Mouse (Mus musculus) kidney, embryonic 14.5 days (tissue): ENCODE results near the gene S1pr3. TPM values are rescaled to one million over a fixed set of nuclear protein-coding genes. Genes with fewer than 3 reads are reported as not detected.

Experiments used
- ATAC-seq: fragments of 200-750 bp; cut with Nextera tagmentation; 2 replicates; pipeline ENCODE4 v1.8.0; 2017; ENCODE audit warnings: moderate number of reproducible peaks, mild to moderate bottlenecking, moderate TSS enrichment, moderate library complexity; ENCODE audit not compliant: low FRiP score, low TSS enrichment
- H3K27ac ChIP-seq: fragments of 300-500 bp; sonication (generic); 2 replicates; pipeline ENCODE4 v1.5.1; 2014; ENCODE audit warnings: low read depth, mild to moderate bottlenecking, low read length, moderate library complexity, mixed read lengths
- H3K27me3 ChIP-seq: fragments of 300-500 bp; sonication (generic); 2 replicates; pipeline ENCODE4 v1.6.1; 2014; ENCODE audit warnings: mild to moderate bottlenecking, low read length; ENCODE audit not compliant: control insufficient read depth, insufficient read depth
- H3K36me3 ChIP-seq: fragments of 300-500 bp; sonication (generic); 2 replicates; pipeline ENCODE4 v1.6.1; 2014; ENCODE audit warnings: low read length, mixed read lengths; ENCODE audit not compliant: control insufficient read depth, insufficient read depth
- H3K4me1 ChIP-seq: fragments of 300-500 bp; sonication (generic); 2 replicates; pipeline ENCODE4 v1.6.1; 2014; ENCODE audit warnings: low read length, mixed read lengths; ENCODE audit not compliant: control insufficient read depth, insufficient read depth
- H3K4me2 ChIP-seq: fragments of 300-500 bp; sonication (generic); replicated peaks from 2 replicates; pipeline ENCODE4 v1.6.1; 2014; ENCODE audit warnings: low read depth, mild to moderate bottlenecking, low read length
- H3K4me3 ChIP-seq: fragments of 300-500 bp; sonication (generic); 2 replicates; pipeline ENCODE4 v1.5.1; 2014; ENCODE audit warnings: mild to moderate bottlenecking, low read length
- H3K9ac ChIP-seq: fragments of 300-500 bp; sonication (generic); 2 replicates; pipeline ENCODE4 v1.6.1; 2014; ENCODE audit warnings: low read depth, mild to moderate bottlenecking, low read length, moderate library complexity
- H3K9me3 ChIP-seq: fragments of 300-500 bp; sonication (generic); 2 replicates; pipeline ENCODE4 v1.6.1; 2016; ENCODE audit warnings: low read length; ENCODE audit not compliant: control insufficient read depth
- WGBS: fragments of 180-500 bp; shearing (Covaris S2); extraction: QIAGEN DNeasy Blood & Tissue Kit; methylation state at CpG from one replicate; pipeline ENCODE4 v1.1.7; 2014; 5-methylcytosine and 5-hydroxymethylcytosine counted together
- polyA plus RNA-seq: library from polyadenylated mRNA; unstranded; fragments of >200 nt; fragmentation: Nextera tagmentation; extraction: Ambion mirVana; gene quantifications from 2 replicates; pipeline ENCODE4 v1.2.1, GENCODE M21; 2014

S1pr3 gene
- polyA plus RNA-seq, 1 experiment from 2014 or later = 51.9 TPM

- no peak overlapping the region; the same call in 1 of the 2 replicates for H3K9ac ChIP-seq
- 0 out of 2 replicates have a peak overlapping the region, but pooled peaks have one; percentile 1 for H3K4me2 ChIP-seq
- 45% methylated on average over 4 of the region's 4 CpGs for WGBS
- no peak overlapping the region for H3K27ac ChIP-seq
- H3K27me3 ChIP-seq = no peaks in the 10 kb centered on the region
- H3K4me1 ChIP-seq = peaks cover 22% of the 10 kb centered on the region; the same call in 1 of the 2 replicates
- H3K36me3 ChIP-seq = no peaks in the 10 kb centered on the region
- no peaks in the 10 kb centered on the region for H3K9me3 ChIP-seq
- no peak overlapping the region for H3K4me3 ChIP-seq
- ATAC-seq = peak; percentile 59
Observed at GRCm38 (mm10) chr13:51378126-51378525, 30.3 kb upstream of the S1pr3 start.

- no peak overlapping the region for H3K9ac ChIP-seq
- no peaks in the 10 kb centered on the region for H3K36me3 ChIP-seq
Observed at GRCm38 (mm10) chr13:51379596-51379995, 28.8 kb upstream of the S1pr3 start.

GRCm38 (mm10) chr13:51381498-51381897, 26.9 kb upstream of the S1pr3 start:
- H3K27me3 ChIP-seq = no peaks in the 10 kb centered on the region
- H3K36me3 ChIP-seq = no peaks in the 10 kb centered on the region
- no peak for ATAC-seq
- no peak overlapping the region for H3K4me2 ChIP-seq
- H3K9me3 ChIP-seq = no peaks in the 10 kb centered on the region
- no peak overlapping the region for H3K9ac ChIP-seq
- no peak overlapping the region for H3K27ac ChIP-seq
- WGBS = 89% methylated on average over 6 of the region's 6 CpGs
- no peak overlapping the region for H3K4me3 ChIP-seq
- H3K4me1 ChIP-seq = peaks cover 22% of the 10 kb centered on the region; the same call in 1 of the 2 replicates

More at GRCm38 (mm10) chr13:51379596-51379995, 28.8 kb upstream of the S1pr3 start:
- no peaks in the 10 kb centered on the region for H3K9me3 ChIP-seq
- H3K27ac ChIP-seq = peak overlapping the region; percentile 65
- no peak for ATAC-seq
- no peaks in the 10 kb centered on the region for H3K27me3 ChIP-seq
- no peak overlapping the region for H3K4me3 ChIP-seq
- H3K4me2 ChIP-seq = no peak overlapping the region
- WGBS = 5% methylated on average over 6 of the region's 6 CpGs
- H3K4me1 ChIP-seq = peaks cover 22% of the 10 kb centered on the region; the same call in 1 of the 2 replicates

- 84% methylated on average over 2 of the region's 2 CpGs for WGBS
- no peaks in the 10 kb centered on the region for H3K9me3 ChIP-seq
- no peaks in the 10 kb centered on the region for H3K36me3 ChIP-seq
- no peaks in the 10 kb centered on the region for H3K27me3 ChIP-seq
- H3K9ac ChIP-seq = no peak overlapping the region
- no peak overlapping the region for H3K4me3 ChIP-seq
- H3K4me1 ChIP-seq = 0 out of 2 replicates have a peak, but pooled peaks cover 4% of the 10 kb centered on the region
- no peak for ATAC-seq
- no peak overlapping the region for H3K27ac ChIP-seq
- H3K4me2 ChIP-seq = no peak overlapping the region
Observed at GRCm38 (mm10) chr13:51384899-51385298, 23.5 kb upstream of the S1pr3 start.

GRCm38 (mm10) chr13:51387908-51388307, 20.5 kb upstream of the S1pr3 start:
- Histone ChIP-seq H3K27ac (no peak overlapping the region), H3K4me2 (no peak overlapping the region), H3K9me3 (no peaks in the 10 kb centered on the region), H3K4me3 (no peak overlapping the region), H3K27me3 (no peaks in the 10 kb centered on the region), H3K4me1 (peaks cover 9% of the 10 kb centered on the region), H3K36me3 (no peaks in the 10 kb centered on the region), H3K9ac (no peak overlapping the region)
- WGBS = 58% methylated on average over 4 of the region's 4 CpGs
- no peak for ATAC-seq

- no peak overlapping the region for H3K4me3 ChIP-seq
Observed at GRCm38 (mm10) chr13:51390398-51390797, 18.0 kb upstream of the S1pr3 start.

GRCm38 (mm10) chr13:51391359-51391916, 17.0 kb upstream of the S1pr3 start:
- Histone ChIP-seq H3K27me3 (no peaks in the 10 kb centered on the region), H3K36me3 (no peaks in the 10 kb centered on the region), H3K9ac (no peak overlapping the region), H3K27ac (0 out of 2 replicates have a peak overlapping the region, but pooled peaks have one; percentile 9), H3K4me2 (no peak overlapping the region), H3K4me1 (peaks cover 9% of the 10 kb centered on the region), H3K9me3 (peaks cover 7% of the 10 kb centered on the region; the same call in 1 of the 2 replicates), H3K4me3 (no peak overlapping the region)
- 79% methylated on average over 6 of the region's 6 CpGs for WGBS
- ATAC-seq = no peak

More at GRCm38 (mm10) chr13:51390398-51390797, 18.0 kb upstream of the S1pr3 start:
- no peak overlapping the region for H3K4me2 ChIP-seq
- no peak overlapping the region for H3K9ac ChIP-seq
- 27% methylated on average over 4 of the region's 4 CpGs for WGBS
- no peaks in the 10 kb centered on the region for H3K36me3 ChIP-seq
- peaks cover 9% of the 10 kb centered on the region for H3K4me1 ChIP-seq
- H3K27me3 ChIP-seq = no peaks in the 10 kb centered on the region
- no peak for ATAC-seq
- peaks cover 7% of the 10 kb centered on the region; the same call in 1 of the 2 replicates for H3K9me3 ChIP-seq
- H3K27ac ChIP-seq = 0 out of 2 replicates have a peak overlapping the region, but pooled peaks have one; percentile 44

GRCm38 (mm10) chr13:51392256-51392655, 16.2 kb upstream of the S1pr3 start:
- Histone ChIP-seq H3K27me3 (no peaks in the 10 kb centered on the region), H3K36me3 (no peaks in the 10 kb centered on the region), H3K4me1 (peaks cover 9% of the 10 kb centered on the region), H3K9ac (no peak overlapping the region), H3K9me3 (peaks cover 7% of the 10 kb centered on the region; the same call in 1 of the 2 replicates), H3K4me3 (no peak overlapping the region), H3K27ac (no peak overlapping the region), H3K4me2 (no peak overlapping the region)
- 71% methylated on average over 1 of the region's 1 CpGs for WGBS
- no peak for ATAC-seq

GRCm38 (mm10) chr13:51397861-51398260, 10.6 kb upstream of the S1pr3 start:
- Histone ChIP-seq H3K27me3 (no peaks in the 10 kb centered on the region), H3K27ac (no peak overlapping the region), H3K9ac (no peak overlapping the region), H3K4me1 (peaks cover 5% of the 10 kb centered on the region), H3K4me2 (no peak overlapping the region), H3K9me3 (peaks cover 7% of the 10 kb centered on the region; the same call in 1 of the 2 replicates), H3K4me3 (no peak overlapping the region), H3K36me3 (no peaks in the 10 kb centered on the region)
- WGBS = 69% methylated on average over 6 of the region's 6 CpGs
- ATAC-seq = no peak
